Mouse (Mus musculus) lung, embryonic 16.5 days (tissue): ENCODE data around the gene Rgs6. TPM values are rescaled to one million over a fixed set of nuclear protein-coding genes. Genes with fewer than 3 reads are reported as not detected.

ENCODE experiments used
- ATAC-seq: fragments of 200-750 bp; cut with Nextera tagmentation; 2 replicates; pipeline ENCODE4 v1.8.0; 2017; ENCODE audit warnings: low read depth, mild to moderate bottlenecking, moderate library complexity
- H3K27ac ChIP-seq: fragments of 300-500 bp; sonication (generic); 2 replicates; pipeline ENCODE4 v1.5.1; 2014; ENCODE audit warnings: mild to moderate bottlenecking, control low read depth, low read length
- H3K27me3 ChIP-seq: fragments of 300-500 bp; sonication (generic); 2 replicates; pipeline ENCODE4 v1.6.1; 2014; ENCODE audit warnings: low read depth, low read length, mixed read lengths; ENCODE audit not compliant: control insufficient read depth, insufficient read depth
- H3K36me3 ChIP-seq: fragments of 300-500 bp; sonication (generic); 2 replicates; pipeline ENCODE4 v1.6.1; 2014; ENCODE audit warnings: low read length; ENCODE audit not compliant: control insufficient read depth, insufficient read depth
- H3K4me1 ChIP-seq: fragments of 300-500 bp; sonication (generic); replicated peaks from 2 replicates; pipeline ENCODE4 v1.6.1; 2014; ENCODE audit warnings: low read length, mixed read lengths; ENCODE audit not compliant: control insufficient read depth, insufficient read depth
- H3K4me2 ChIP-seq: fragments of 300-500 bp; sonication (generic); 2 replicates; pipeline ENCODE4 v1.6.1; 2014; ENCODE audit warnings: low read depth, low read length, control low read depth
- H3K4me3 ChIP-seq: fragments of 300-500 bp; sonication (generic); 2 replicates; pipeline ENCODE4 v1.5.1; 2014; ENCODE audit warnings: mild to moderate bottlenecking, low read length, control low read depth
- H3K9ac ChIP-seq: fragments of 300-500 bp; sonication (generic); 2 replicates; pipeline ENCODE4 v1.6.1; 2014; ENCODE audit warnings: low read length, control low read depth
- H3K9me3 ChIP-seq: fragments of 300-500 bp; sonication (generic); 2 replicates; pipeline ENCODE4 v1.6.1; 2016; ENCODE audit warnings: low read length; ENCODE audit not compliant: control insufficient read depth
- WGBS: fragments of 180-500 bp; shearing (Covaris S2); extraction: QIAGEN DNeasy Blood & Tissue Kit; methylation state at CpG from one replicate; pipeline ENCODE4 v1.1.7; 2014; 5-methylcytosine and 5-hydroxymethylcytosine counted together
- polyA plus RNA-seq: library from polyadenylated mRNA; unstranded; fragments of >200 nt; fragmentation: Nextera tagmentation; extraction: Ambion mirVana; gene quantifications from 2 replicates; pipeline ENCODE4 v1.2.1, GENCODE M21; 2015

The Rgs6 gene
- polyA plus RNA-seq, 1 experiment from 2014 or later = 3.0 TPM

GRCm38 (mm10) chr12:82985300-82985699 lies 397.2 kb downstream of the Rgs6 start:
- H3K27me3 ChIP-seq = no peaks in the 10 kb centered on the region; the same call in 1 of the 2 replicates
- no peak overlapping the region for H3K27ac ChIP-seq
- WGBS = 48% methylated on average over 8 of the region's 8 CpGs
- no peak overlapping the region for H3K4me3 ChIP-seq
- no peaks in the 10 kb centered on the region for H3K9me3 ChIP-seq
- H3K4me1 ChIP-seq = no peaks in the 10 kb centered on the region
- ATAC-seq = no peak
- no peak overlapping the region for H3K9ac ChIP-seq
- no peaks in the 10 kb centered on the region for H3K36me3 ChIP-seq
- H3K4me2 ChIP-seq = no peak overlapping the region

GRCm38 (mm10) chr12:82987661-82988060 lies 399.6 kb downstream of the Rgs6 start:
- H3K9ac ChIP-seq = no peak overlapping the region
- H3K36me3 ChIP-seq = no peaks in the 10 kb centered on the region
- WGBS = 70% methylated on average over 1 of the region's 1 CpGs
- H3K27ac ChIP-seq = no peak overlapping the region
- no peaks in the 10 kb centered on the region for H3K4me1 ChIP-seq
- ATAC-seq = no peak
- no peak overlapping the region for H3K4me3 ChIP-seq
- H3K9me3 ChIP-seq = no peaks in the 10 kb centered on the region
- H3K4me2 ChIP-seq = no peak overlapping the region
- H3K27me3 ChIP-seq = no peaks in the 10 kb centered on the region; the same call in 1 of the 2 replicates

- no peak for ATAC-seq
- Histone ChIP-seq H3K4me3 (no peak overlapping the region), H3K9me3 (no peaks in the 10 kb centered on the region), H3K4me1 (no peaks in the 10 kb centered on the region), H3K27me3 (no peaks in the 10 kb centered on the region), H3K36me3 (no peaks in the 10 kb centered on the region), H3K9ac (no peak overlapping the region), H3K27ac (no peak overlapping the region), H3K4me2 (no peak overlapping the region)
- 32% methylated on average over 4 of the region's 4 CpGs for WGBS
Measured at GRCm38 (mm10) chr12:82993905-82994304, 405.8 kb downstream of the Rgs6 start.

DNA sequence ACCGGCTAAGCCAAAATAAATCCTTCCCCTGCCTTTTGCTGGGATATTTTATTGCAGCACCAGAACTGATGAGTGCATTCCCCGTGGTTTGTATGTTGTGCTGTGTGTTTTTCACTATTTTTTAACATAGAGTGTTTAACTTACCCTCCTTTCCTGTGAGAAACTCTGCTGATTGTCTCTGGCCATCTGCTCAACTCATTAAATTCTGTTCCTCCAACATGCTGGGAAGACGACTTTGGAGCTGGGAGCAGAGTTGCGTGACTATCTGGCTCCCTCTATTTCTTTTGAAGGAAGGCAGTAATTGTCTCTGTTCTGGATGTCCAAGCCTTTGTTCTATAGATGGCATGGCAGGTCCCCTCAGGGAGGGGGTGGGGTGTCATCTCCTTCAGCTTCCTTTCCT lies 408.7 kb downstream of the Rgs6 start:
- H3K27ac ChIP-seq = no peak overlapping the region
- H3K4me3 ChIP-seq = no peak overlapping the region
- no peaks in the 10 kb centered on the region for H3K9me3 ChIP-seq
- no peaks in the 10 kb centered on the region for H3K36me3 ChIP-seq
- WGBS = 53% methylated on average over 4 of the region's 4 CpGs
- no peaks in the 10 kb centered on the region for H3K27me3 ChIP-seq
- no peak overlapping the region for H3K9ac ChIP-seq
- no peaks in the 10 kb centered on the region for H3K4me1 ChIP-seq
- no peak overlapping the region for H3K4me2 ChIP-seq
- ATAC-seq = no peak

GRCm38 (mm10) chr12:82998682-82999332 lies 410.7 kb downstream of the Rgs6 start:
- Histone ChIP-seq H3K9ac (no peak overlapping the region), H3K36me3 (no peaks in the 10 kb centered on the region), H3K9me3 (no peaks in the 10 kb centered on the region), H3K27me3 (no peaks in the 10 kb centered on the region), H3K4me1 (no peaks in the 10 kb centered on the region), H3K4me3 (no peak overlapping the region), H3K4me2 (no peak overlapping the region), H3K27ac (no peak overlapping the region)
- no peak for ATAC-seq
- WGBS = 84% methylated on average over 10 of the region's 10 CpGs

DNA sequence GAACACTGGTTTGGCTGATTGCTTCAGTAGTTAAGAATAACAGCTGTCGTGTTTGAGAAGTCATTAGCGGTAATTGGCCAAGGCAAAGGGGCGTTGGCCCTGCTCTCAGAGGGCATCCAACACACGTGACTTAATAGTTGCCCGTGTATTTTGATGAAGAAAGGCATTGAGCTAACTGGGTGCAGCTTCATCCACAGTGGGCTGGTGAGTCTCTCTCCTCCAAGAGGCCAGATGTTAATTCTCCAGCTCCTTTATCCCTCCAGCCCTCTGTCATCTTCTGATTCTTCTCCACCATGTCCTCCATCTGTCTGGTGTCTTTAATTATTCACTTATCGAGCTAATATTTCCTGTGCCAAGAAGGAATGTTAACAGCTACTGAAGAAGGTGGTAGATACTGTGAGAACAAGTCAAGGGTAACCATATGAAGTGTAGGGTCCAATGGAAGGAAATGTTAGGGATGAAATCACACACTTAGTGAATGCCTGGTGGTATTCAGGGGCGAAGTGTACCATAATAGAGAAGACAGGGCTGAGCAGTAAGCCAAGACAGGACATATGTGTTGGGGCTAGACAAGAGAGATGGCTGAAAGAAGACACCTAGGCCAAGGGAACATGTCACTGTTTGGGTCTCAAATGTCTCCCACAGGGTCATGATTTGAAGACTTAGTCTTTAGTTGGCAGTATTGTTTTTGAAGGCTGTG lies 411.4 kb downstream of the Rgs6 start:
- H3K27ac ChIP-seq = no peak overlapping the region

GRCm38 (mm10) chr12:83000033-83000570 lies 412.0 kb downstream of the Rgs6 start:
- no peaks in the 10 kb centered on the region for H3K9me3 ChIP-seq
- no peaks in the 10 kb centered on the region for H3K36me3 ChIP-seq
- H3K27ac ChIP-seq = no peak overlapping the region
- no peak overlapping the region for H3K9ac ChIP-seq
- H3K4me3 ChIP-seq = no peak overlapping the region
- no peak overlapping the region for H3K4me2 ChIP-seq
- 74% methylated on average over 11 of the region's 11 CpGs for WGBS
- ATAC-seq = no peak
- H3K4me1 ChIP-seq = no peaks in the 10 kb centered on the region
- H3K27me3 ChIP-seq = no peaks in the 10 kb centered on the region

More for the DNA sequence above, 411.4 kb downstream of the Rgs6 start:
- H3K36me3 ChIP-seq = no peaks in the 10 kb centered on the region
- no peaks in the 10 kb centered on the region for H3K9me3 ChIP-seq
- no peaks in the 10 kb centered on the region for H3K27me3 ChIP-seq
- WGBS = 83% methylated on average over 7 of the region's 7 CpGs
- no peak overlapping the region for H3K4me3 ChIP-seq
- H3K4me2 ChIP-seq = no peak overlapping the region
- H3K4me1 ChIP-seq = no peaks in the 10 kb centered on the region
- ATAC-seq = no peak
- no peak overlapping the region for H3K9ac ChIP-seq

- H3K36me3 ChIP-seq = no peaks in the 10 kb centered on the region
- H3K4me2 ChIP-seq = no peak overlapping the region
- ATAC-seq = no peak
- H3K27ac ChIP-seq = no peak overlapping the region
- H3K27me3 ChIP-seq = no peaks in the 10 kb centered on the region
- no peaks in the 10 kb centered on the region for H3K9me3 ChIP-seq
- H3K9ac ChIP-seq = no peak overlapping the region
- no peak overlapping the region for H3K4me3 ChIP-seq
- H3K4me1 ChIP-seq = no peaks in the 10 kb centered on the region
- 94% methylated on average over 4 of the region's 4 CpGs for WGBS
Measured at GRCm38 (mm10) chr12:83000957-83001356, 412.9 kb downstream of the Rgs6 start.

DNA sequence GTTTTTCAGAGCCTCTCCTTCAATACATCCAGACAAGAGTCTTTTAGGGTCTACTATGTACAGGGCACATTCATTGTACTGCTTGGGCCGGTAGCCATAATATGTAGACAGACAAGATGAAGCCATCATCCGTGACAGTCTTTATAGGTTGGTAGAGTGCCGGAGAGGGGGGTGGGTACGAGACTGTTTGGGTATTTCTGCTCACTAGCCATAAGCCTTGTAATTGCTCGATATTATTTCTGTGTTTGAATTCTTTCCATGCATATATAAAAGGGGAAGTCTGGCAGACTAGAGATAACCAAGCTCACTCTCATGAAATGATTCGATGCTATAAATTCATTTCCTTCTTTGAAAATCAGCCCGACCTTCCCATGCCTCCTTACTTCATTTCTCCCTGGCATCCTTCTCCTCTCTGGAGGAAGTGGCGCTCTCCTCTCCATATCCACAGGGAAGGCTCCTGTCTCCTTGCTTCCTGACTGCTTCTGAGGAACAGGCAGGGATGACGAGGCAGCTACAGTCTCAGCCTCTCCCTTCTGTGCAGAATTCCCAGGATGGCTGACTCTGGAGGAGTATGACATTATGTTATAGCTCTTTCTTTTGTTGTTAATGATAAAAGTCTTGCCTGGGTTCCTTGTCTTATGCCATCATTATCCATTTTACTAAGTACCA lies 416.1 kb downstream of the Rgs6 start:
- no peak overlapping the region for H3K4me3 ChIP-seq
- H3K4me2 ChIP-seq = no peak overlapping the region
- H3K36me3 ChIP-seq = no peaks in the 10 kb centered on the region
- H3K4me1 ChIP-seq = no peaks in the 10 kb centered on the region
- H3K9ac ChIP-seq = no peak overlapping the region
- 65% methylated on average over 9 of the region's 9 CpGs for WGBS
- no peaks in the 10 kb centered on the region for H3K9me3 ChIP-seq
- ATAC-seq = no peak
- H3K27me3 ChIP-seq = no peaks in the 10 kb centered on the region
- H3K27ac ChIP-seq = no peak overlapping the region
